Mouse (Mus musculus) lung, embryonic 16.5 days (tissue): Measurements from ENCODE around the gene Frmd6. TPM values are rescaled to one million over a fixed set of nuclear protein-coding genes. Genes with fewer than 3 reads are reported as not detected.

ENCODE experiments used
- ATAC-seq: fragments of 200-750 bp; cut with Nextera tagmentation; 2 replicates; pipeline ENCODE4 v1.8.0; 2017; ENCODE audit warnings: low read depth, mild to moderate bottlenecking, moderate library complexity
- H3K27ac ChIP-seq: fragments of 300-500 bp; sonication (generic); 2 replicates; pipeline ENCODE4 v1.5.1; 2014; ENCODE audit warnings: mild to moderate bottlenecking, control low read depth, low read length
- H3K27me3 ChIP-seq: fragments of 300-500 bp; sonication (generic); 2 replicates; pipeline ENCODE4 v1.6.1; 2014; ENCODE audit warnings: low read depth, low read length, mixed read lengths; ENCODE audit not compliant: control insufficient read depth, insufficient read depth
- H3K36me3 ChIP-seq: fragments of 300-500 bp; sonication (generic); 2 replicates; pipeline ENCODE4 v1.6.1; 2014; ENCODE audit warnings: low read length; ENCODE audit not compliant: control insufficient read depth, insufficient read depth
- H3K4me1 ChIP-seq: fragments of 300-500 bp; sonication (generic); replicated peaks from 2 replicates; pipeline ENCODE4 v1.6.1; 2014; ENCODE audit warnings: low read length, mixed read lengths; ENCODE audit not compliant: control insufficient read depth, insufficient read depth
- H3K4me2 ChIP-seq: fragments of 300-500 bp; sonication (generic); 2 replicates; pipeline ENCODE4 v1.6.1; 2014; ENCODE audit warnings: low read depth, low read length, control low read depth
- H3K4me3 ChIP-seq: fragments of 300-500 bp; sonication (generic); 2 replicates; pipeline ENCODE4 v1.5.1; 2014; ENCODE audit warnings: mild to moderate bottlenecking, low read length, control low read depth
- H3K9ac ChIP-seq: fragments of 300-500 bp; sonication (generic); 2 replicates; pipeline ENCODE4 v1.6.1; 2014; ENCODE audit warnings: low read length, control low read depth
- H3K9me3 ChIP-seq: fragments of 300-500 bp; sonication (generic); 2 replicates; pipeline ENCODE4 v1.6.1; 2016; ENCODE audit warnings: low read length; ENCODE audit not compliant: control insufficient read depth
- WGBS: fragments of 180-500 bp; shearing (Covaris S2); extraction: QIAGEN DNeasy Blood & Tissue Kit; methylation state at CpG from one replicate; pipeline ENCODE4 v1.1.7; 2014; 5-methylcytosine and 5-hydroxymethylcytosine counted together
- polyA plus RNA-seq: library from polyadenylated mRNA; unstranded; fragments of >200 nt; fragmentation: Nextera tagmentation; extraction: Ambion mirVana; gene quantifications from 2 replicates; pipeline ENCODE4 v1.2.1, GENCODE M21; 2015

Gene Frmd6
- polyA plus RNA-seq, 1 experiment from 2014 or later, result 38.9 TPM

DNA sequence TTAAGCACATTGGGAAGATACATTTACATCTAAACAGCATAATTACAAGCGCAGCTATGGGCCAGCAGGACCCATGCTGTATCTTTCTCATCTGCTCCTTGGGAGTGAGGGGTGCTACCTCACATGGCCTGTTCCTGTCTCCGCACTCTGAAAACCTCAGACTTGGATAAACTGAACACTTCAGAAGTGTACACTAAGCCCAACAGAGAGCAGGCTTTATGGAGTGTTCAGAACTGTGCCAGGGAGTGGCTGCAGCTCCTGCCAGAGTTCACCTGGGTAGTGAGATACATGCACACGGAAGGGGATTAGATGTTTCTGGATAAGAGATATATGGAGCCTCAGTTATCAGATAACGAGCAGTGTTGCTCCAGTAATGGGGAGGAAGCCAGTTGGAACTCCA is 8.7 kb downstream of the Frmd6 start:
- H3K4me3 ChIP-seq, result no peak overlapping the region
- H3K27ac ChIP-seq, result no peak overlapping the region
- peaks cover 26% of the 10 kb centered on the region for H3K4me1 ChIP-seq
- ATAC-seq, result peak; percentile 64; the same call in 1 of the 2 replicates
- H3K9ac ChIP-seq, result no peak overlapping the region
- H3K27me3 ChIP-seq, result no peaks in the 10 kb centered on the region
- WGBS, result 64% methylated on average over 4 of the region's 4 CpGs
- H3K36me3 ChIP-seq, result no peaks in the 10 kb centered on the region
- H3K9me3 ChIP-seq, result no peaks in the 10 kb centered on the region
- no peak overlapping the region for H3K4me2 ChIP-seq

DNA sequence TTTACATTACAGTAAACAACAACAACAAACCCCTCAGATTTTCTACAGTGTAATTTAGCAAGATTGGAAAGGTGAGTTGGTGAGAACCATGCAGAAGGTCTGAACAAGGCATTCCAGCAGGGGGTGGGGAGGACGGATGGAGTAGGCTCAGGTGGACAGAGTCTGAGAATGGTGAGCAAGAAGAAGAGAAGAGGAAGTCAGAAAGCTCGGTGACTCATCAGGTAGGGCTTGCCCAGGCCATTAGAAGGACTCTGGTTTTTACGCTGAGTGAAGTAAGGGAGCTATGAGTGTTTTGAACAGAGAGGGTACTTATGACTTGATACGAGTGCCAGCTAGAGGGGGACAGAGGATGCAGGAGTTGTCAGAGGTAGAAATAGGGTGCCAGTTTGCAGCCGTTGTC is 9.7 kb downstream of the Frmd6 start:
- Histone ChIP-seq H3K9me3 (no peaks in the 10 kb centered on the region), H3K9ac (no peak overlapping the region), H3K27ac (no peak overlapping the region), H3K4me3 (no peak overlapping the region), H3K27me3 (no peaks in the 10 kb centered on the region), H3K4me1 (peaks cover 26% of the 10 kb centered on the region), H3K4me2 (no peak overlapping the region), H3K36me3 (no peaks in the 10 kb centered on the region)
- ATAC-seq, result no peak; the same call in 1 of the 2 replicates
- WGBS, result 57% methylated on average over 5 of the region's 5 CpGs

- Histone ChIP-seq H3K9me3 (no peaks in the 10 kb centered on the region), H3K9ac (no peak overlapping the region), H3K36me3 (no peaks in the 10 kb centered on the region), H3K4me3 (no peak overlapping the region), H3K4me2 (no peak overlapping the region), H3K27me3 (no peaks in the 10 kb centered on the region), H3K4me1 (peaks cover 29% of the 10 kb centered on the region), H3K27ac (no peak overlapping the region)
- 59% methylated on average over 12 of the region's 12 CpGs for WGBS
- ATAC-seq, result no peak
Measured at GRCm38 (mm10) chr12:70837792-70838321, 12.5 kb downstream of the Frmd6 start.

DNA sequence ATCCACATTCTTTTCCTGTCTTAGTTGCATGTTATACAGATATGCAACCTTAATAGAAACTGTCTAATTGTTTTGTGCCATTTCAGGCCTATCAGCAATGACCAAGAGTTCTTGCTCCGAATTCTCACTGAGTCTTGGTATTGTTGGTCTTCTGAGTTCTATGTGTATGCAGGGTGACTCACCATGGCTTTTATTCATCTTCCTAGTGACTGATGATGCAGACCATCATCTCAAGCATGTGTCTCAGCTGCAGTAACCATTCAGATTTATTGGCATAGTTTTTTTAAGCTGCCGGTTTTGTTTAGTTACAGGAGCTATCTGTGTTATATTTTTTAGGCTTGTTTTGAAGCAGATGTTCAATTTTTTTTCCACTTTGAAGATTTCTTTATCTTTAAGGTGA is 20.1 kb downstream of the Frmd6 start:
- peaks cover 11% of the 10 kb centered on the region; the same call in 1 of the 2 replicates for H3K4me1 ChIP-seq
- no peak overlapping the region for H3K27ac ChIP-seq
- WGBS, result 73% methylated on average over 2 of the region's 2 CpGs
- H3K27me3 ChIP-seq, result no peaks in the 10 kb centered on the region
- ATAC-seq, result no peak
- no peaks in the 10 kb centered on the region for H3K36me3 ChIP-seq
- H3K9me3 ChIP-seq, result no peaks in the 10 kb centered on the region
- H3K4me3 ChIP-seq, result no peak overlapping the region
- H3K9ac ChIP-seq, result no peak overlapping the region
- H3K4me2 ChIP-seq, result no peak overlapping the region

- ATAC-seq, result no peak
- no peak overlapping the region for H3K27ac ChIP-seq
- H3K36me3 ChIP-seq, result no peaks in the 10 kb centered on the region
- peaks cover 6% of the 10 kb centered on the region for H3K4me1 ChIP-seq
- H3K9ac ChIP-seq, result no peak overlapping the region
- H3K9me3 ChIP-seq, result no peaks in the 10 kb centered on the region
- whole genome bisulfite sequencing, result 78% methylated on average over 9 of the region's 9 CpGs
- no peak overlapping the region for H3K4me3 ChIP-seq
- H3K27me3 ChIP-seq, result no peaks in the 10 kb centered on the region
- H3K4me2 ChIP-seq, result no peak overlapping the region
Measured at GRCm38 (mm10) chr12:70849024-70849423, 23.7 kb downstream of the Frmd6 start.

GRCm38 (mm10) chr12:70849517-70850291 is 24.4 kb downstream of the Frmd6 start:
- 72% methylated on average over 11 of the region's 11 CpGs for WGBS
- Histone ChIP-seq H3K4me2 (no peak overlapping the region), H3K36me3 (no peaks in the 10 kb centered on the region), H3K9ac (no peak overlapping the region), H3K4me3 (no peak overlapping the region), H3K27me3 (no peaks in the 10 kb centered on the region), H3K9me3 (no peaks in the 10 kb centered on the region), H3K27ac (no peak overlapping the region), H3K4me1 (peaks cover 8% of the 10 kb centered on the region)
- ATAC-seq, result no peak

GRCm38 (mm10) chr12:70851342-70851960 is 26.1 kb downstream of the Frmd6 start:
- ATAC-seq, result no peak
- Histone ChIP-seq H3K27me3 (no peaks in the 10 kb centered on the region), H3K4me3 (no peak overlapping the region), H3K27ac (no peak overlapping the region), H3K4me1 (peaks cover 8% of the 10 kb centered on the region), H3K4me2 (no peak overlapping the region), H3K9ac (no peak overlapping the region), H3K9me3 (no peaks in the 10 kb centered on the region), H3K36me3 (0 out of 2 replicates have a peak, but pooled peaks cover under 1% of the 10 kb centered on the region)
- WGBS, result 52% methylated on average over 7 of the region's 7 CpGs

- Histone ChIP-seq H3K36me3 (0 out of 2 replicates have a peak, but pooled peaks cover 2% of the 10 kb centered on the region), H3K9ac (no peak overlapping the region), H3K4me1 (peaks cover 8% of the 10 kb centered on the region), H3K4me3 (no peak overlapping the region), H3K27me3 (no peaks in the 10 kb centered on the region), H3K27ac (peak overlapping the region; percentile 4; the same call in 1 of the 2 replicates), H3K4me2 (no peak overlapping the region), H3K9me3 (no peaks in the 10 kb centered on the region)
- ATAC-seq, result peak; percentile 31; the same call in 1 of the 2 replicates
- 57% methylated on average over 6 of the region's 6 CpGs for WGBS
Measured at GRCm38 (mm10) chr12:70853026-70853425, 27.7 kb downstream of the Frmd6 start.

DNA sequence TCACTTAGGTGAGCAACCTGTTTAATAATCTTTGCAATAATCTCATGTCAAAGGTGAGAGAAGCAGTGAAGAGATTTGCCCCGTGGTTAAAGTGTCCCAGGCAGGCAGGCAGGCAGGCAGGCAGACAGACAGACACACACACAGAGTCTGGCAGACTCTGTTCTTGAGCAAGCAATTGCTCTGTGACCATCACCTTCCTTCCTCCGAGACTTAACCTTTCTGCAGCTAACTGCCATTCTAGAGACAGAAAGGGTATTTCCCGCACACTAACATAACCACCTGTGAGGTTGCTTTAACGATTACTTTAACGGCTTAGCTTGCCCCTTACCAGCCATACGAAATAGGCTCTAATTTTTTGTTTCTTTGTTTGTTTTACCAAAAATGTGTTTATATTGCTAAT is 30.4 kb downstream of the Frmd6 start:
- WGBS, result 67% methylated on average over 6 of the region's 6 CpGs
- peaks cover 8% of the 10 kb centered on the region for H3K4me1 ChIP-seq
- no peak overlapping the region for H3K9ac ChIP-seq
- H3K27ac ChIP-seq, result no peak overlapping the region
- no peak overlapping the region for H3K4me2 ChIP-seq
- H3K9me3 ChIP-seq, result no peaks in the 10 kb centered on the region
- no peaks in the 10 kb centered on the region for H3K27me3 ChIP-seq
- ATAC-seq, result no peak
- H3K36me3 ChIP-seq, result 0 out of 2 replicates have a peak, but pooled peaks cover 2% of the 10 kb centered on the region
- no peak overlapping the region for H3K4me3 ChIP-seq
